Mouse (Mus musculus) frontal cortex, postnatal 14 days (tissue): ENCODE measurements around the gene Ugt1a7c.
A peak's percentile ranks its signal among the peaks of the same experiment; 100 is the strongest.
"Not testable (repeated sequence)": the region's sequence is repeated elsewhere in the genome, so short reads cannot be mapped to it uniquely, and the experiment has no call there.

ENCODE experiments used
- DNase-seq, 2 experiments: peaks; one replicate each; pipeline ENCODE4 v3.0.0; 2022; ENCODE audit warnings: low spot score in 2 of 2

Gene Ugt1a7c

DNA sequence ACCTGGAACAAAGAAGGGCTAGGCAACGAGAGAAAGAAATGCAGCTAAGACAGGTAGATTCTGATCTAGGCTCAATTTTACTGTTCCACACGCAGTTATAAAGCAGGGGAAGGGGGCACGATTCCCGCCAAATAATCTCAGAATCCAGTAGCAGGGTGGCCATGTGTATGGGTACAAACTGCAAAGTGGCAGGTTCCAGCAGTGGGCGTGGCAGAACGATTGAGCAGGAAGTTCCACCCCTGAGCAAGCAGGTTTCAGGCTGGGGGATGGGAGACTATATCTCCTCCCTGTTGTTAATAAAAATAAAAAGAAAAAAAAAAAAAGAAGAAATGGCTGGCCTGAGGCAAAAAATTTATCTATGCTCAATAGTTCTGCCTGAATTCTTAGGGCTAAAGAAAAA lies 17.9 kb downstream of the Ugt1a7c start:
- not testable (repeated sequence) for DNase-seq

DNA sequence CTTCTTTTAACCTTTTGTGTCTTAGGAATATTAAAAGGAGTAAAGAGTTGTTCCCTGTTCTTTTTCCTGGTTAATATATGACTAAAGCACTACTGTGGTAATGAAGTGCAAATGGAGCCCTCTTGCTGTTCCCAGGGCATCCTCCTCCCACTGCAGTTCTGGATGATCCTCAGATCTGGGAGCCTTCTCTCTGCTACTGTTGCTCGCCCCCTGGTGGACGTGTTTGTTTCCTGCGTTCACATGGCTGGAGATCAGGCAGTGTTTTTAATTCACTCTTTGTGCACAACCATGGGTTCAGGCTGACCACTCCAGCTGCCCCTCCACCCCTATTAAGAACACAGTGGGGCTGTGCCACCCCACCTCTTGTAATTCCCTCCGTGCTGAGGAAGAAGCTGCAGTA lies 25.7 kb downstream of the Ugt1a7c start:
- not testable (repeated sequence) for DNase-seq

DNA sequence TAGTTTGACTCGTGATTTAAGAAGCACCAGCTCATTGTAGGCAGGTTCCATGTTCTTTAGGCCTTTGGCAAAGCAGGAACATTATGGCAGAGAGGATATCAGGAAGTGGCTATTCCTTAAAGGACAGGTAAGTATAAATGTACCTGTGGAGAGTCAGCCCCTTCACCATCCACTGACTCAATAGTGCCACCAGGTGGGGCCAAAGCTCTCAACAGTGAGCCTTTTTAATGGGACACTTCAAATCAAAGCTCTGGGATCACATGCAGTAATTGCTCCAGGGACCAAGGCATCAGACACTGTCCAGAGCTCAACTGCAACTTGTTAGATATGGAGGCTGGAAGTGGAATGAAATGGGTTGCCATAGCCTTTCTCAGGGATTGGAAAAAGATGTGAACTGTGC lies 26.7 kb downstream of the Ugt1a7c start:
- not testable (repeated sequence) for DNase-seq

DNA sequence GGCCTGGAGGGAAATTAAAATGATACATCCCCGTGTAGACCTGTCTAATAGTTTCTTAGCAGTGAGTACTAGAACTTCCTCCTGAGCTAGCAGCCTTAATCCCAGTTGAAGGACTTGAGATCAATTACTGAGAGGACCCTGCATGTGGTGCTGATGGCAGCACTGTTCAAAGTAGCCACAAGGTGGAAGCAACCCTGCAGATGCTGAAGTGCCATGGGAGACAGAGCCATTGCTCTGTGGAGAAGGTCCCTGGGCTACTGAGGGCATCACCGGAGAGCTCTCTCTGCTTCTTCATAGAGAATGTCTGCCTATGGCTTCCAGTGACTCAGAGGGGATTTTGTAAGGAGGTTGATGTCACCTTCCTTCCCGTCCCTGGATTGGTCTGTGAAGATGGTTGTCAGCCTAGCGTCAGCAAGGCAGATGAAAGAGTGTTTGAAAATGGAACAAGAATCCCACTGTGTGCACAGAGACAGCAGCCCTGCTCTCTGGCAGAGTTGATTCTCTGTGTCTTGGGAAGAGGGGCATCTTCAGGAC lies 31.0 kb downstream of the Ugt1a7c start:
- not testable (repeated sequence) for DNase-seq

DNA sequence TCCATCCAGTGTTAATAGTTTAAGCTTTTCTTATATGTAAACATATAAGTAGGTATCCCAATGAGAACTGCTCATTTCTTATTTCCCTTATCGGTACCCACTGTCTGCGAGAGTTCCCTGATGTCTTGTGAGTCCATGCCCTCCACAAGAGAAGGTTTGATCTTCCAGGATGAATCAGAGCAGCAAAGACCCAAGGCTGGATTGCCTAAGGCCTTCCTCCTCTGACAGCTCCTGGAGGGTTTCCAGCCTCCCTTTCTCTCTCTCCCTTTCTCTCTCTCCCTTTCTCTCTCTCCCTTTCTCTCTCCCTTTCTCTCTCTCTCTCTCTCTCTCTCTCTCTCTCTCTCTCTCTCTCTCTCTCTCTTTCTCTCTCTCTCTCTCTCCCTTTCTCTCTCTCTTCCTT lies 34.2 kb downstream of the Ugt1a7c start:
- not testable (repeated sequence) for DNase-seq

DNA sequence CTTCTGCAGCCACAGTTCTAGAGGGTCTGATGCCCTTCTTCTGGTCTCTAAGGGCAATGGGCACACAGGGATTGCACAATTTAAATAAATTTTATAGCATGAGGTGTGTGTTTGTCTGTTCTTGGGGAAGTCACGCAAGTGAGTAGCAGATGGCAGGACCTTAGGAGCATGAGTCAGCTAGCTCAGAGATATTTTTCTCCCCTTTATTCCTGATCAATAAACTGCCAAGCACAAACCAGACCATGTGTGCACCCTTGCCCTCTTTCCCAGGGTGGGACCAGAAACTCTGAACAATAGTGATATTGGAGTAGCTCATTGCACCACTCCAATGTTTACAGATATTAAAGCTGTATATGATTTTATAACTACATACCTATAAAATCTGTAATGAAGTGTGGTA lies 35.4 kb downstream of the Ugt1a7c start:
- DNase-seq, result not testable (repeated sequence)

DNA sequence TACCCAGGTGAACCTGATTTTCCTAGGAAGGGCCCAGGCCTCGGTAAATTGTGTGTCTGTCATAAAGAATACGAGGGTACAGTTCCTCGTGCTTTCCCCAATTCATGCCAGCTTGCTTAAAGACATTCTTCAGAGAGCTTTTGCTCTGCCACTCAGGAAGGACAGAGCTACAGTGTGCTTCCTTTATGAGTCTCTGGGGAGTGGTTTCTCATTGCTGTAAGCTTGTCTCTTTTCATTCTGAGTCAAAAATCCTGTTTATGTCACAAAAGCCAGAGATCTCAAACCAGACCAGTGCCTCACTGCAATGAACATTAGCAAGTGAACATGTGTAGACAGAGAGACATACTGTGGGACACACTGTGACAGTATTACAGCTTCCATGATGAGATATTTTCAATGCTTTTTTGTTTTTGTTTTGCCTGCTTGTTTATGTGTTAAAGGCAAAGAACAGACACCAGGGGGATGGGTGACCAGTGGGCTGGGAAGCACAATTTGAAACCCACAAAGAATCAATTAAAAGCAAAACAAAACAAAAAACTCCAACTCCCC lies 39.1 kb downstream of the Ugt1a7c start:
- no peak for DNase-seq

DNA sequence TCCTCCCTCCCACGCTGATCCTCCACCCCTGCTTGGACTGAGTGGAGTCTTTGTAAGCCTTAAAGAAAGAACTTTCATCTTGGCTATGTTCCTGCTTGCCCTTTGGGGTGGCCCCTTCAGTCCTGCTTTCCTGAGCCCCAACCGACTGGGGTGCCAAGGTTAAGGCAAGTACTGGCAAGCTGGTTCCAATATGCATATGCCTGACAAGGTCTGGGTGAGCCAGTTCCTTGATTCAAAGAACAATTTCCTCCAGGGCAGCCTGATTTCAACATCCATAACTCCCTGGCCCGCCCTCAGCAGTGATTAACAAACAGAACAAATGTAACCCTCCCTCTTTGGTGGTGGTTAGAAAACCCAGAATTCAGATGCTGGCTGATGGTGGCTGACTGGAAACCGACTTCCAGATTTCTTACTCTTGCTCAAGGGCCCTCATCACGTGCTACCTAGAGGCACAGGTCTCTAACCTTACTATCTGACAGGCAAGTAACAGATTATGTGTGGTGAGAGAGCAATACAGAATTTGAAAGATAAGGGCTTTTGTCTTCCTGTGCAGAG lies 39.7 kb downstream of the Ugt1a7c start, which contains the start of gene Ugt1a6a:
Gene Ugt1a6a, plus strand, starts transcription at position 353 of the 555 bp plus-strand sequence.
- not testable (repeated sequence) for DNase-seq

DNA sequence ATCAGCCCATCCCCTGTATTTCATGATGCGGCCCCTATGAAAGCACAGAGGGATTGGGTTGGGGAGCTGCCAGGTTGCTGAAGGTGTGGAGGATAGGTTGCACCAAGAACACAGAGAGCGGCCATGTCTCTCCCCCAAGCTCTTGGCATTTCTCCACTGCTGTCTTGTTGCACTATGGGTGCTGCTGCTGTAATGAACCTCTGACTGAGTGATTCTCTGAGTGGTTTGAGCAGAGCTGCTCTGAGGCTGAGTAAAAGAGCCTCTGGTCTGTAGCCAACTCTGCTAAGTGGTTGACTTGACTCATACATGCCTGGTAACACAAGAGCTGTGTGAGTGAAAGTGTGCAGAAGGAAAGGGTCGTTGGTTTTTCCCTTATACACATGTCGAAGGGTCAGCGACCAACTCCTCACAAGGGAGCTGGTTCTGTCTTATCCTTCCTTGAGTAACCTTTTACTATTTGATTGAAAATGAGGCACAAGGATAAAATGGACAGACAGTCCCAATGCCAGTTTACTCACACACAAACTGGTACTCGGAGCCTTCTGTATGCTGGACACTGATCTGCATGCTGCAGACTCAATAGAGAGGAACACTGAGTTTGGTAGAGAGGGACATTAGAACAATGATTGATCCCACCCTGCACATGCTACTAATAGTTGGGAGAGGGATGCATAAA lies 40.5 kb downstream of the Ugt1a7c start:
- DNase-seq, result not testable (repeated sequence)

DNA sequence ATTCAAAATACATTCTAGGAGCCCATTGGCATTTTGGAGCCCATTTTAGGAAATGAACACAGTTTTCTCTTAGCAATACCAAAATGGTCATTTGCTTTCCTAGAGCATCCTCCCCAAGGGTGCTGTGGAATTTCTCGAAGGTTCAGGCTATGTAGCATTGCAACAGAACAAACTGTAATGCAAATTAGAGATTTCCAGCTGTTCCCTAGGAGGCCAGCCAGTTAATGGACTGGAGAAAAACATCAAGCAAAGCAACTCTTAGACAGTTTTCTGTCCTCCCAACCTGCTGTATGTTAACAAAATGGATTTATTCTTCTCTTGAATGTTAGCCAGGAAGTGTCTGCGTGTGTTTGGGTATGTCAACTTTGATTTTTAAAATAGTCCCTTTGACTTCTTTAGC lies 41.8 kb downstream of the Ugt1a7c start:
- DNase-seq, result no peak

DNA sequence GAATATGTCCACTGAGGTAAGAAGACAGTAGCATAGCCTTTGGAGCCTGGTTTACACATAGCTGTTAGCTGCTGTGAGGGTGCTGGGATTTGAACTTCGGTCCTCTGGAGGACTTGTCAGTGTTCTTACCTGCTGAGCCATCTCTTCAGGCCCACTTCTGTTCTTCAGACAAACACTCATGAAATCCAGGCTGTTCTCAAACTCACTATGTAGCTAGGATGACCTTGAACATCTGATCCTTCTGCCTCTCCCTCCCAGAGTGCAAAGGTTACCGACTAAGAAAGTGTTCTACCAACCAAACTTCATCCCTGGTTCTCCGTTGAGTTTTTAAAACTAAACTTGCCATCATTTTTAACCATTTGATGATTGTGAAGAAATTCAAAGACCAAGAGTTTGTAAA lies 42.4 kb downstream of the Ugt1a7c start:
- DNase-seq, result no peak

DNA sequence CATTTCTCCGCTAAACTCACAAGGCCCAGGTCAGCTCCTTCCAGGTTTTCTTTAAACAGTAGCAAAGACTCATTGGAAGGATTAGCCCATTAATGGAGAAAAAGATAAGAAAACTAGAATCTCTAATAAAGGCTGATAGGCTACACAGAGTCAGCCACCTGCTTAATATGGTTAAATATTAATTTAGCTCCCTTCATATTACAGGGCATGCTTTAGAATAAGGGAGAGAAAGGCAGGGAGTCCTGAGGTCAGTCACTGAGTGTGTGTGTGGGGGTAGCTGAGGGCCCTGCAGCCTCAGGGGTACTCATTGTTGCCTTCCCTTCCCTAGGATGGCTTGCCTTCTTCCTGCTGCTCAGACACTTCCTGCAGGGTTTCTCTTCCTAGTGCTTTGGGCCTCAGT lies 43.3 kb downstream of the Ugt1a7c start:
- DNase-seq, result no peak

DNA sequence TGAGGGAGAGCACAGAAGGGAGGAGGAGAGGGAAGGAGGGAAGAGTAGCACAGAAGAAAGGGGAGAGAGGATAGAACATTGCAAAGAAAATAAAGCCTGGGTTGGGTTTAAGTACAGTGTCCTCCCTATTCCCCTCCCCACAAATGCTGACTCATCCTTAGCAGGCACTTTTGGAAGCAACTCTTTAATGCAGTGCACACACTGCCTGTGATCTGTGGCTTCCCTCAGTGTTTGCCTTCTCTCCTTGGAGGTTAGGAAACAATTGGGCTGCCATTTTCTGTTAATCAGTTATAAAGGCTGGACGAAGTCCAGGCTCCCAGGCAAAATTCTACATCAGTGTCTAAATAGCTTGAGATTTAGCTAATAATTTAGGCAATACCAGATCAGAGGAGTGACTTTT lies 45.6 kb downstream of the Ugt1a7c start:
- not testable (repeated sequence) for DNase-seq

DNA sequence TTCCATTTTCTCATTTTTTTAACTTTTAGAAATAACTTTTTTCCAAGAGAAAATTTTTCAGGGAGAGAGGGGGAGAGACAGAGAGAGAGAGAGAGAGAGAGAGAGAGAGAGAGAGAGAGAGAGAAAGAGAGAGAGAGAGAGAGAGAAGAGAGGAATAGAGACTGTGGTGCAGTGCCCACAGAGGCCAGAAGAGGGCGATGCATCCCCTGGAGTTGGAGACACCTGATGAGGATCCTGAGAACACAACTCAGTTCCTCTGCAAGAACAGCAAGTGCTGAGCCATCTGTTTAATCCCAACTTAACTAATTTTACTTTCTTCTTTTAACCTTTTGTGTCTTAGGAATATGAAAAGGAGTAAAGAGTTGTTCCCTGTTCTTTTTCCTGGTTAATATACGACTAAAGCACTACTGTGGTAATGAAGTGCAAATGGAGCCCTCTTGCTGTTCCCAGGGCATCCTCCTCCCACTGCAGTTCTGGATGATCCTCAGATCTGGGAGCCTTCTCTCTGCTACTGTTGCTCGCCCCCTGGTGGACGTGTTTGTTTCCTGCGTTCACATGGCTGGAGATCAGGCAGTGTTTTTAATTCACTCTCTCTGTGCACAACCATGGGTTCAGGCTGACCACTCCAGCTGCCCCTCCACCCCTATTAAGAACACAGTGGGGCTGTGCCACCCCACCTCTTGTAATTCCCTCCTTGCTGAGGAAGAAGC lies 49.3 kb downstream of the Ugt1a7c start:
- peak in 1 of 2 experiments; percentile 21 for DNase-seq

DNA sequence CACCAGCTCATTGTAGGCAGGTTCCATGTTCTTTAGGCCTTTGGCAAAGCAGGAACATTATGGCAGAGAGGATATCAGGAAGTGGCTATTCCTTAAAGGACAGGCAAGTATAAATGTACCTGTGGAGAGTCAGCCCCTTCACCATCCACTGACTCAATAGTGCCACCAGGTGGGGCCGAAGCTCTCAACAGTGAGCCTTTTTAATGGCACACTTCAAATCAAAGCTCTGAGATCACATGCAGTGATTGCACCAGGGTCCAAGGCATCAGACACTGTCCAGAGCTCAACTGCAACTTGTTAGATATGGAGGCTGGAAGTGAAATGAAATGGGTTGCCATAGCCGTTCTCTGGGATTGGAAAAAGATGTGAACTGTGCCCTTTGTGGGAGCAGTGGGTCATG lies 50.4 kb downstream of the Ugt1a7c start:
- DNase-seq, result not testable (repeated sequence)

DNA sequence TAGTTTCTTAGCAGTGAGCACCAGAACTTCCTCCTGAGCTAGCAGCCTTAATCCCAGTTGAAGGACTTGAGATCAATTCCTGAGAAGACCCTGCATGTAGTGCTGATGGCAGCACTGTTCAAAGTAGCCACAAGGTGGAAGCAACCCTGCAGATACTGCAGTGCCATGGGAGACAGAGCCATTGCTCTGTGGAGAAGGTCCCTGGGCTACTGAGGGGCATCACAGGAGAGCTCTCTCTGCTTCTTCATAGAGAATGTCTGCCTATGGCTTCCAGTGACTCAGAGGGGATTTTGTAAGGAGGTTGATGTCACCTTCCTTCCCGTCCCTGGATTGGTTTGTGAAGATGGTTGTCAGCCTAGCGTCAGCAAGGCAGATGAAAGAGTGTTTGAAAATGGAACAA lies 55.3 kb downstream of the Ugt1a7c start:
- not testable (repeated sequence) for DNase-seq

DNA sequence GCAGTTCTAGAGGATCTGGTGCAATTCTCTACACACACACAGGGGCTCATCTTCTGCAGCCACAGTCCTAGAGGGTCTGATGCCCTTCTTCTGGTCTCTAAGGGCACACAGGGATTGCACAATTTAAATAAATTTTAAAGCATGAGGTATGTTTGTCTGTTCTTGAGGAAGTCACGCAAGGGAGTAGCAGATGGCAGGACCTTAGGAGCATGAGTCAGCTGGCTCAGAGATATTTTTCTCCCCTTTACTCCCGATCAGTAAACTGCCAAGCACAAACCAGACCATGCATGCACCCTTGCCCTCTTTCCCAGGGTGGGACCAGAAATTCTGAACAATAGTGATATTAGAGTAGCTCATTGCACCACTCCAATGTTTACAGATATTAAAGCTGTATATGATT lies 63.6 kb downstream of the Ugt1a7c start:
- DNase-seq, result no peak

DNA sequence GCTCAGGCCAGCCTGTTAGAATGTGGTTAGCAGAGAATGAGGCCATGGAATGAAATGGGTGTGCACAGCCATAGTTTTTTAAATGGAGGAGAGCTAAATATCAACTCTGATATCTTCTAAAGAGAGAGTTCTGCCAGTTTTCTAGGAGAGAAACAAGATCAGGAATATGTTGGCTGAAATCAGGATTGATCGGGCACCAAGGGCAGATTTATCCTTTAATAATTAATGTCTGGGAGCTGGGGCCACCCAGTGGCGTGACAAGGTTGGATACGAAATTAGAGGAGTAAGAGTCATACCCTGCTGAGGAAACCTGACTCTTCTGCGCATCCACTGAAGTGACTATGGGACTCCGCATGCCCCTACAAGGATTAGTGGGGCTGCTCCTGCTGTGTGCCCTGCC lies 70.8 kb downstream of the Ugt1a7c start, which contains the start of gene Ugt1a5:
Gene Ugt1a5, plus strand, starts transcription at position 302 of the 400 bp plus-strand sequence.
- DNase-seq, result no peak

DNA sequence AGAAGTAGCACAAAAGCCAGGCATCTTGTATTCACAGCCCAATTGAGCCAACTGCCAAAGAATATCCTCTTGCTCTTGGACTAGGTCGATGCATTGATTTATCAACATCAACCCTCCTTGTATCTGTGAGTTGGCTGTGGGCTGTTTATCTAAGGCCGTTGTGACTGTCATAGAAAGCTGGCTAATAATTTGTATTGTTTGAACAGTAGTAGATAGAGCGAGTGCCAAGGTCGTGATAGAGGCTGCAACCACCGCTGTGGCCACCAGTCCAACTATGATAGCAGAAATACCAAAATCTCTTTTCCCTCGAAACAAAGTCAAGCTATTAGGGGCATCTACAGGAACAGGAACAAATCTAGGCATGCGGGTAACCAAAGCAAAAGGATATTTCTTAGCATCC lies 77.3 kb downstream of the Ugt1a7c start:
- not testable (repeated sequence) for DNase-seq

DNA sequence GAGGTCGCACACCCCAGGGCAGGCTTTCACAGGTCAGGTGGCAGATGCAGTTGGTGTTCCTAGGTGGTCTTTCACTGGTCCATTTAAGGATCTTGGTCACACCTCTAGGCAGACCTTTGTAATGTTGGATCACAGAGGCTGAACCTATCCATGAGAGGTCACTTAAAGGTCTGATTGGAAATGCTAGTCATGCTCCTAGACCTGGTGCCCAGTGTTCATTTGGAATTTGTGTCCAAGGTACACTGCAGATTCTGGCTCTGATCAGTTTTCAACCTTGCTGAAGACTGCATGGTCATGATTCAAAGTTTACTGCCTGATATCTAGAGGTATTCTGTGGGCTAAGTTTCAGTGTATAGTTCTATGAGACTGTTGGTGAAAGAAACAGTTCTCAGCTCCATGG lies 84.8 kb downstream of the Ugt1a7c start:
- no peak for DNase-seq

DNA sequence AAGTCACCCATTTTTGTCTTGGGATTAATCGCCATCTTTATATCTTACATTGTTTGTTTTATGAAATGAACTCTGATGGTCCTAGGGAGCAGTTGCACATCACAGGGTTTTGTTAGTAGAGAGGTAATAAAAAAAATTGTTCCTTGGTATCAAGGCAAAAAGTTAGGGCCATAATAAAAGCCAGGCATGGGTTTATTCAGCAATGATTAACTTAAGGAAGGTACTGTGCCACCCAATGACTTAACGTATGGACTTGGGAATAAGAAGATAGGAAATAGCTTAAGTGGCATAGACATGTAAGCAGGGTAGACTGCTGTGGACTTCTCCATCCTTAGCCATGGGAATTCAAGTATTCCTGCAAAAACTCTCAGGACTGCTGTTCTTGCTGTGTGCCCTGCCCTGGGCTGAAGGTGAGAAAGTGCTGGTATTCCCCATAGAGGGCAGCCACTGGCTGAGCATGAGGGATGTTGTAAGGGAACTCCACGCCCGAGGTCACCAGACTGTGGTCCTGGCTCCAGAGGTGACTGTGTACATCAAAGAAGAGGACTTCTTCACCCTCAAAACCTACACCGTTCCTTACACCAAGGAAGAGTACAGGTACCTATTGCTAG lies 91.6 kb downstream of the Ugt1a7c start:
- no peak for DNase-seq

DNA sequence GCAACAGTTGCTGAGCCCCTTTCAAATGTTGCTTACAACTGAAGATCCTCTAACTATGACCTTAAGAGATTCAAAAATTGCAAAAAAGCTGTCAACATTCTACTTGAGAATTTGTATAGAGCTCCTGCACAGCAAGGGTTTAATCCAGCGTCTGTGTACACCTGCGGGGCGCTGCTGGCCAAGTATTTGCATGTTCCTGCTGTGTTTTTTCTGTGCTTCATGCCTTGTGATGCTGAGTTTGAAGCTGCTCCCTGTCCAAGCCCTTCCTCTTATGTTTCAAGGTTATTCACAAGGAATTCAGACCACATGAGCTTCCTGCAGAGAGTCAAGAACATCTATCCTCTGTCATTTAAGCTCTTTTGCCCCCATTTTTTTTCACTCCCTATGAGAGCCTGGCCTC lies 97.3 kb downstream of the Ugt1a7c start:
- DNase-seq, result no peak
